Mouse (Mus musculus) kidney, postnatal 10 days (tissue): ENCODE results near the gene Mien1.

Source experiments
- DNase-seq: peaks from one replicate; pipeline ENCODE4 v3.0.0; 2021; ENCODE audit warnings: mixed read lengths

Mien1 gene

DNA sequence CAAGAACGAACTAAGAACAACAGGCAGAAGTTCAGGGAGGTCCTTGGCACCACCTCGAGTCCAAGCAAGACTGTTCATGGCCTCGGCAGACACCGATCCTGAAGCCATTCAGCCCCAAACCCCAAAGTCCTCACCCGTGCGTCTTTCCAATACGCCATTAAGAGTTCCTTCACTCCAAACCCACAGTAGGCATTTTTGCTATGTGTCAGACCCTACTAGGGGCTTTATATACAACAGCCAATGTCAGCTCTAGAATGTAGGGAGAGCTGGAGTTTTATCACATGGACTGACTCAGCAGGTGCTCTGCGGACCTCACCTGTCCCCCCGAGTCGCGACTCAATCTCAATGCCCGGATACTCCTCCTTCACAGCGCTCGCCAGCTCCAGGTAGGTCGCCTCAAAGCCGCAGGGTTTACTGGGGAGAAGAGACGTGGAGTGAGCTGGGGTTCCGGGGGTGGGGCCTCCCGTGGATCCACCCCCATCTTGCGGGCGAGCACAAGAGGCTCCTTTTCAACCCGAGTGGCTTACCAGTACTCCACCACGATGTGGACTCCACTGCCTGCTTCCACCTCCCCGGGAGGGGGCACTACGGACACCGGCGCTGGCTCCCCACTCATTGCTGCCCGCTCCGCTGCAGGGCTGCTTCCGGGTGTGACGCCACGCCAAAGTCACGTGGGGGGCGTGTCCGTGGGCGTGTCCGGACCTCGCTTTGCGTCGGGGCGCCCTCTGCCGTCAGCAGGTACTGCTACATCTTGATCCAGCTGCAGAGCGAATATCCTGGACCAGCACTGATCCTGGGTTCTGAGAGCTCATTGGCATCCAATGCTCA lies at the start of gene Mien1:
TSS of gene Mien1 (minus strand) at position 661 of the 828 bp plus-strand sequence.
- DNase-seq, result peak; percentile 99

DNA sequence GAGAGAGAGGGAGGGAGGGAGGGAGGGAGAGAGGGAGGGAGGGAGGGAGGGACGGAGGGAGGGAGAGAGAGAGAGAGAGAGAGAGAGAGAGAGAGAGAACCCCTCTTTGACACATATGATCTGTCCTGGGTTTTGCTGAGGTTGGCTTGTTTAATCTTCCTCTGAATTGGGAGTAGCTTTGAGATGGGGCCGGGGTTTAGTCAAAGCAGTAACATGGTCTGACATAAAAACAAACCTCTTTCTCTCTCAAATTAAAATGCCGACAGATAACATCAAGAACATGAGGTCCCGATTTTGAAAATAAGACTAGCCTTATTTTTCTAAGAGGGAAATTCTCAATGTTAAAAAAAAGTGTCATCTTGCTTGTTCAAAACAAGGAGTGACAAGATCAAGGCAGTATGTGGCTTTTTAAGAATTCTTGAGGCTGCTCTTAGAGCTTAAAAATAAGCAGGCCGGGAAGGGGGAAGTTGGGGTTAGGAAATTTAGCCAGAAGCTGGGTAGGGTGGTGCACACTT lies 48.8 kb upstream of the Mien1 start:
- no peak for DNase-seq

DNA sequence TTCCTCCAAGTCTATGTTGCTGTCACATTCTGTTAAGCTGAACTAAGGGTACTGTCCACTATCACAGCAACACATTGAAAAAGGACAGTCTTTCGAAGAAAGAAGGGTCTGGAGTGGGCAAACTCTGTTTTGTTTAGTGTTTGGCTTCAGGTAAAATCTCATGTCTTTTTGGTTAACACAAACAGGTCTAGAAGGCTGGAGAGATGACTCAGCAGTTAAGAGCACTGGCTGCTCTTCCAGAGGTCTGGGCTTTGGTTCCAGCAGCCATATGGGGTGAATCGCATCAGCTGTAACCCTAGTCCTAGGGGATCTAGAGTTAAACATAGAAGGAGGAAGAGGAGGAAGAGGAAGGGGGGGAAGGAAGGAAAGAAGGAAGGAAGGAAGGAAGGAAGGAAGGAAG lies 47.0 kb upstream of the Mien1 start:
- no peak for DNase-seq

DNA sequence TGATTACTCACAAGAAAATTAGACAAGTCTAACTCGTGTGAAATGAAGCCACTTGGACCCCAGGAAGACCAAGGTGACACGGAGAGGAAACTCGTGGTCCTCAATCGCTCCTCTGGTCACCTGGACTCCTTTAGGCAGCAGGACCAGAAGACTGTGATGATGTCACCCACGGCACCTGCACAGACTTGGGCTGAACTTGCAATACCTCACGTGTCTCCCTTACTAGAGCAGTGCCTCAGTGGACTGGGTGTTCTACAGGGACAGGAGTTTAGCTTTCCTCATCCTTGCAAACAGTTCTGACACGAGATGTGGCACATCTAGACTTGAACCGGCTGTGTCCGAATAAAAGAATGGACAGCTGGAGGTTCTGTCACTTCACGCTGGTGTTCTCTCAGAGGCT lies 43.3 kb upstream of the Mien1 start:
- no peak for DNase-seq

DNA sequence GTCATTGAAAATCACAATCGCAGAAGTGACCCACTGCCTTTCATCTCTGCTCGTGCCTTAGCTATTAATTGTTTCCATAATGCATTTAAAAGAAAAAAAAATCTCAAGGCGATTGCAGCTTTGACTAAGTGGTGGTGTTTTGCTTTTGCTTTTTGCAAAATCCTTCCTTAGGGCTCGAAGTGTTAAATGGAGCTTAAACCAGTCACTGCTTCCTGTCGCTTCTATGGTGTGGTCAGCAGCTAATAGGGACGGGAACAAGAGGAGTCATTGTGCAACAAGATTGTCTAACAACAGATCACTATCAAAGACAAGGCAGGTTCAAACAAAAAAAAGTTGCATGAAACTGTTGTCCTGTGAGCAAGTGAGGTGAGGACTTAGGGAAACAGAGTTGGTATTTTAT lies 42.4 kb upstream of the Mien1 start:
- DNase-seq, result no peak

DNA sequence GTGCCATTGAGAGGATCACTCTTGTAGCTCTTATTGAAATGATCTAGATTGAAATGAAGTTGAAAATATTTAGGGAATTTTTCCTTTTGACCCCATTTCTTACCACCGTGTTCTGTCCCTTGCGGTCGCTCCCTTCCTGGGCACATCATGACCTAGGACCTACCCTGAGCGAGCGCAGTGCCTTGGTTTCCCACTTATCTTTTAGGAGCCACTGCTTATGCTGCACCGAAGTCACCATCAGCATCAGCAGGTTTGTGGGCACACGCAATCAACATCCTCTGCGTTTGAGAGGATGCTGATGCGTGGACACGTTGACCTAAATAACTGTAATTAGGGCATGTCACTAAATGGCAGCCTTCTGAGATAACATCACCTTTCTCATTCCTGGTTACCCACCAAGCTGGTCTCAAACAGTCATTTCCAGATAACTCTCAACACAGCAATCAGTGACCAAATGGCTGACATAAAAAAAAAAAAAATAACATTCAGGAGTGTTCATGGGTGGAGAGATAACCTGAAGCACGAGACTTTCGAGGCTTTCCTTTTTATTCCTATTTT lies 41.2 kb upstream of the Mien1 start:
- DNase-seq, result no peak

DNA sequence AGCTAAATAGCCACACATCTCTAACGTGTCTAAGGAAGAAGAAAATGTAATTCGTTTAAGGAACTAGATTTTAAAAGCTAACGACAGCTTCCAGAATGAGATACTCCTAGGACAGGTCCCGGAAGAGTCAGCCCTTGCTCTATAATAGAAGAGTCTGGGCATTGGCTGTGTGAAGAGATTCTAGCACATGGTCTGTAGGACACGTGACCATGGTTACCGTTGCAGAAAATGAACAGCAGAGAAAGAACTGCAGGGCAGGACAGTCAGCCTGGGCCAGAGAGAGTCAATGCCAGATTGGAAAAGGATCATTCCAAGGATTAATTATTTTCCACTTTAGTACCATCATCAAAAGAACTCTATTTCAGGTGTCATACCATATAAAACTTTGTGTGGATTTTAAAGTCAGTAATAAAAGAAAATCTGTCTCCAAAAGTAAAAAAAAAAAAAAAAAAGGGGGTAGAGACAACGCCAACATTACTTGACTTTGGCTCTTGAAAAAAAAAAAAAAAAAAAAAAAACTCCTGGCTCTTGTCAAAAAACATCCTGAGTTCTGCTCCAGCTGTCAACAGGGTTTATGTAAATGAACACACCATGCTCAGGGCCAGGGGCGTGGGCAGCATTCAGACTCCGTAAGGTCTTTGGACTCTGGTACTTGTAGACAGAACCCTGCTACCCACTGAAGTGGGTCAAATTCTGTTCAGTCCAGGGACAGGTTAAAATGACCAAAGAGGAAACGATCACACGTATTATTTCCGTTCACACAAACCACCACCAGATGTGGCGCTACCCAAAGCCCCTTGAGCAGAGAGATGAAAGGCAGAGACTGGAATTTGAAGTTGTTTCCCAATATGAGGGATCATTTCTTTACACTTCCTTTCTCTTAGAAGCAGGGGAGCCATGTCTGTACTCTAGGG lies 40.5 kb upstream of the Mien1 start:
- no peak for DNase-seq

DNA sequence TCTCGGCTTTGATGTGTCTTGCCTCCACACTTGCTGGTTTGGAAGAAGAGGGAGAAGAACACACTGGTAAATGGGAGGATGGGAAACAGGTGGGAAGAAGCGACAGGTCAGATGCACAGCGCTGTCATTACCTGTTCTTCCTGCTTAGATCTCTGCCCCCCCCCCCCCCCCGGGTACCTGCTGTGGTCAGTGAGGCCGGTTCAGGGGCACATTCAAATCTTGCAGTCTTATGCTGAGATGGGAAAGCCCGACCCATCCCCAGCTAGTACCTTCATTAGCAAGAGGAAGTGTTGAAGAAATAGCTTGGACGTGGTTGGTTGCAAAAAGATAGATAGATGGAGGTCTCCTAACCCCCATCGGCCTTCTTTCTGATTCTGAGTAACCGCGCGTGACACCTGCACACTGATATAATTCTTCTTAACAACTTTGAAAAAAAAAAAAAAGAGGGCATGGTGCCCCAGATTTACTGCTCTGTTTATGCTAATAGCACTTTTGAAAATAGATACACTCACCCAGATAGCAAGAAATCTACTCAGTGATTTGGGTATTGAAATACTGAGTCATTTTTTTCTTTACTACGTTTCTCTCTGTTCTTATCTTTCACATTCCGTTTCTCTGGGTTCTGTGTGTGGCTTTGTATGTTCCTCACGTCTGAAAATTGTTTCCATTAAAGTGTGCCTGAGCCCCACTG lies 38.4 kb upstream of the Mien1 start:
- no peak for DNase-seq

DNA sequence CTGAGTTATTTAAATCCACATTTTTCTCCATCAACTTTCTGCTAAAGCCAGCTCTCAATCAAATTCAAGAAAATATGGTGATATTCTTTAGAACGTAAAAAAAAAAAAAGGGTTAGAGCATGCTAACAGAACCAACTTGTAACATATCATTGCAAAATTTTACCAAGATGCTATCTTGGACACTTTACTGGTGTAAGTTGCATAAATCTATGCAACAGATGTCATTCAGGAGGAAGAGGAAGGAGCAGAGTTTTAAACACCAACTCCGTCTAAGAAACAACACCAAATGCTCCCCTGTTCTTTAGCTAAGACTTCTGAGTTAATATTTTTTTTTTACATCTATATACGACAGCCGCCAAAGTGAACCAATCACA lies 37.6 kb upstream of the Mien1 start:
- no peak for DNase-seq

DNA sequence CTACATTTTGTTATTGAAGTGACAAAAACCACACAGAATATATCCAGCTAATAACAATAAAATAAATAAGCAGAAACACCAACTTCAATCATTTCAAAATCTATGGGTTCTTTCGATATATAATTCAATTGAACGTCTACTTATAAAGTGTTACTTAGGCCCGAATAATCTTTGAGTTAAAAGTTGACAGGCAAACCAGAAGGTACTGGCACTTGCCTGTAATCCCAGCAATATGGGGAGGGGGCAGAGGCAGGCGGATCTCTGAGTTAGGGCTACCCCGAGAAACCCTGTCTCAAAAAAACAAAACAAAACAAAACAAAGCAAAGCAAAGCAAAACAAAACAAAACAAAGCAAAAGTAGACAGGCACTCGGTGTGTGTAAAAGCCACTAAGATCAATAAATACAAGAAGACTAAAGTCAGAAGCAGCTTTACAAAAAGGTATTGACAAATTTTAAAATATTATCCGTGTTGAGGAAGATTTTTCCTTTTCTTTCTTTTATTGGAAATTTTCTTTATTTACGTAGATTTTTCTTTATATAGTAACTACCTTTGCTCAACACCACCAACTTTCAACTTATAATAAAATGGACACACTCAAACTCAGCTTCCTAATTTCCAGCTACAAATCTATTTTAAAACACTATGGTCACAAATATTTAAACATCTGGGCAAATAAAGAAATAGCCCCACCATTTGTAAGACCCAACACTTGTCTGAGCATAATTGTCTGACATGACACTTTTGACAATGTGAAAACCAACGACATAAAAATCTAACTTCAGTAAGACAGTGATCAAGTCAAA lies 37.0 kb upstream of the Mien1 start:
- DNase-seq, result no peak

DNA sequence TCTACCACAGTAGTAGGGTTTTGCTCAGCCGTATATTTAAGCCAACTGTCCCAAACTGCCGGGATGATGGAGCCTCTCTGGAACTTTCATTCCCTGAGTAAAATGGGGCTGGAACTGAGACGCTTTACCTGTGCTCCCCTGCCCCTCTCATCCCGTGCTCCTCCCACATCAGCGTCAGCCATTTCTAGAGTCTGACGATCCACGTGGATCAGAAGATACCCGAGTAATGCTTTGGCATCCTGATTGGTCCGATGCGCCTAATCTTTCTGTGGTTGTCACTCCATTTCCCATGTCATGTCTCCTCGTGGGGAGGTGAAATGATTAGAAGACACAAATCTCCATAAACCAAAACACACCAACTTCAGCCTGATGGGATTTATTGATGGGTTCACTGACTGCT lies 36.2 kb upstream of the Mien1 start:
- no peak for DNase-seq

DNA sequence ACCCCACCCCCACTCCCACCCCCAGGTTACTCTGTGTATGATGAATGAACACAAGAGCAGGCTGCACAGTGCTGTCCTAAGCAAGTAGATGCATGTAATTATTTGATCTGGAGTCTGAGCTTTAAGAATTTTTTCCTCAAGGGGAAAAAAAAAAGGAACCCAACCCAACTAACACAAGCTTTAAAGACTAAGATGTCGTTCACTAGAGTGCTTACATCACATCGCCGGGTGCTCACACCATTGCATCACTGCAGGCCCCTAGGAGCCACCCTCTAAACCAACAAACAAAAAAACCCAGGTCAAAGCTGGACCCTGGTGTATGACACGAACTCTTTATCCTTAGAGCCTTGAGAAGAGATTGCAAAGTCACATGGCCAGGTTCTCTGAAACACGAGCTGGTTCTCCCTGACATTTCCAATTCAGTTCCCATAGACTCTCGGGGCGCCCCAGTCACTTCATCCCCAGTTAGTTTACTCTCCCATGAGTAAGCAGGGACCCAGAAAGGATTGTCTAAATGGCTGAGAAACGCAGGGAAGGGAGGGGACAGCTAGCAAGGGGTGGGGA lies 35.2 kb upstream of the Mien1 start:
- no peak for DNase-seq

DNA sequence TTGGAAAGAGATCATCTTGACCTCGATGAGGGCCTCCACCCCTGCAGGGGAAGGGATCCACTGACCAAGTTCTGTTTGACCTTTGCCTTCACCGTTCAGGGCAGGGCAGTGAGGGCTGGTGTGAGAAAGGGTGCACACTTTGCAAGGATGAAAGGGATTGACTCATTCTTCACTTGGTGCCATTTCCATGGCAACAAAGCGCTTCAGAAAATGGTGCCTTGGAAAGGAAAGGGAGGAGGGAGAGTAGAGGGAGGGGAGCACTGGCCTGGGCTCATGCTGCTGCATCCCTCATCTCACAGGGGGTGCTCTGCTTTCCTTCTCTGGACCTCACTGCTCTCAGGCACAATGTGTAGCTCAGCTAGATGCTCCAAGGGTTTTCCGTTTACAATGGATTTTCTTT lies 33.9 kb upstream of the Mien1 start:
- DNase-seq, result no peak

DNA sequence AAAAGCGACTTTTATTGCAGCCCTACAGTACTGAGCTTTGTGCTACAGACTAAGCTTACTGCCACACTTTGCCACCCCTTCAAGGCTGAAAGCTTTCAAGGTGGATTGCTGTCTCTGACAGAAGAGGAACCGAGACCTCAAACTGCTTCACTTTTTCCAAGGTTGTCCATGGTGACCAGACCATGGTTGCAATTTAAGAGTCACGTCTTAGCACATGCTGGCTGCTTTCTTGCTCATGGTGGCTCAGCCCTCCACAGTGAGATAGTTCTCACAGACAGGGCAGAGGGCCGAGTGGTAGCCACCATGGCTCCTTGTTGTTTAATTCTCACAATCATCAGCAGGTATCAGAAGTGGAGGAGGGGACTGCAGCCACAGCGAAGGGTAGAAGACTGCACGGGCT lies 32.0 kb upstream of the Mien1 start:
- no peak for DNase-seq

DNA sequence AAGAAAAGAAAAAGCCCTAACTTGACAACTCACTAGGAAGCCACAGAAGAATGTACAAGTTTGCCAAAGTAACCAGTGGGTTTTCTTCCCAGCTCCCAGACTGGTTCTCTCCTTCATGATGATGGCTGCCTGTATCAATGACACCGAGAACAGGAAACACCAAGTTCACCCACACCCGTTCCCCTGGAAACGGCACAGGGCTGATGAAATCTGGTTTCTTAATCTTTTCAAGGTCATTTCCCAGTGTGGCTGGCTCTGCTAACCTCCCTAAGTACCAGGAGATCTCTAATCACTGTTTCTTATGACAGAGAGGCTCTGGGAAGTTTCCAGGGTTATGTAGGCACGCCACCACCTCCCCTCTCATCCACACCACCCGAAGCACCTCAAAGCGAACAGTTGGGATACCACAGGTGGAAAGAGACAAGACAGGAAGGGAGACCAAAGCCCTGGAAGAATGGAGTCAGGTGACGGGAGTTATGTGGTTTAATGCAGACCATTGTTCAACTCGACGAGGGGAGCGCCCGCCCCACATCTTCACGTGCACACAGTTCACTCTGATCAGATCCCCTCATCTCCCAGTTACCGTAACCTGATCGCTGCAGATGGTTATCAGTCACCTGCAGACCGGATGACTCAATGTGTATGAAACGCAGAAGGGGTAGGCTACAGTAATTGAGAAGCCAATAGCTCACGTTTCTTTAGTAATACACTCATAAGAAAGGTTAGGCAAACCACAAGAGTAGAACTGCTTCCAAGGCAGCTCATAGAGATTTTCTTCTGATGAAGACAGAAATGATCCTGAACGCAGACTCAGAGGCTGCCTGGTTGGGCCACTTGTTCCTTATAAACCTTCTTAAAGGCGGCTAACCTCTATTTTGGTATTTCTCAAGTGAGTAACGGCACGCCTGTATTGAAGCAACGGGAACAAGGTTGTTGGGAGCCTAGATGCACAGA lies 31.2 kb upstream of the Mien1 start:
- no peak for DNase-seq

DNA sequence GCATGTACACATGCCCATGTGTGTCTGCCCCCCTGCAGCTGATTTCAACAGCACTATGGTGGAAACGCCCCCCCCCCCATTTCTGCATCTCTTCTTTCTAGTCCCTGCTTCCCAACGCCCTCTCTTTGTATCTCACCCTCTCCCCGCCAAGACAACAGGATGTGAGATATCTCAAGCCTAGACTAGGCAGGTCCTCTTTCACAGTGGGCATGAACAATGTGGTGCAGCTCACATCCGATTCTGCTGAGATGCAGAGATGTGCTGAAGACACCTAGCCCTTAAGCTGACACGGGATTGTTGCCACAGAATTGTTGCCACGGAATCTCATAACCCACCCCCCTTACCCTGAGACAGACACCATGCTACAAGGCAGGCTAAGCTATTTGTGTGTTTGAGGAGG lies 25.7 kb upstream of the Mien1 start:
- no peak for DNase-seq

DNA sequence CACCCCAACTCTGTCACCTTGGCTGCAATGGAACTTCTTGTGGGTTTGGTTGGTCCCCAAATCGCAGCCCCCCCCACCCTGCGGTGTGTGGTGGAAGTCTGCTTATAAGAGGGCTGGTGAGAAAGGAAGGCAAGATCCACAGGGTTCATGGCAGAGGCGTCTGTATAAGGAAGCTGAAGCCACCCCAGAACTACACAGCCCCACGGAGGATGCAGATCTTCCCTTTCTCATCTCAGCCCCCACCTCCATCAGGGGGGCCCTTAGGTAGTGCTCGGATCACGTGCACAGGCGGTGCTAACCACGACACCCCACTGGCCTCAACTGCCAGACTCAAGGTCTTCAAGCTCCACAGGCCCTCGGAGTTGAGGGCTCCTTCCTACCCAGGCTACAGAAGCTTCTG lies 25.1 kb upstream of the Mien1 start:
- DNase-seq, result no peak

DNA sequence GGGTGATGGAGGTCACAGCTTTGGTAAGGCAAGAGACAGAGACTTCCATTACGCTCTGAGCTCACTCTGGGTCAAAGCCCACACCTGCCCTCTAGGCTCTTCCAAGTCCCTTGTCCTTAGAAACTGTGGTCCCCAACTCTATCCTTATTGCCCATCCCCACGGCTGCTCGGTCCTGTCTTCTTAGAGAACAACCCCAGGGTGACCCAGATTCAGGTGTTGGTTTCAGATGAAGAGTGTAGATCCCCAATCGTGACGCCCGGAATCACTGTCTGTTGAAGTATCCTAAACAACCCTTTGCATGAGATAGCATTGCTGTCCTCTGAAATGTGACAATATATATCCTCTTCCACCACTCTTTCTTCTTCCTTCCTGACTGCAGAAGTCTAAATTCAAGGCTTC lies 23.5 kb upstream of the Mien1 start:
- DNase-seq, result no peak

DNA sequence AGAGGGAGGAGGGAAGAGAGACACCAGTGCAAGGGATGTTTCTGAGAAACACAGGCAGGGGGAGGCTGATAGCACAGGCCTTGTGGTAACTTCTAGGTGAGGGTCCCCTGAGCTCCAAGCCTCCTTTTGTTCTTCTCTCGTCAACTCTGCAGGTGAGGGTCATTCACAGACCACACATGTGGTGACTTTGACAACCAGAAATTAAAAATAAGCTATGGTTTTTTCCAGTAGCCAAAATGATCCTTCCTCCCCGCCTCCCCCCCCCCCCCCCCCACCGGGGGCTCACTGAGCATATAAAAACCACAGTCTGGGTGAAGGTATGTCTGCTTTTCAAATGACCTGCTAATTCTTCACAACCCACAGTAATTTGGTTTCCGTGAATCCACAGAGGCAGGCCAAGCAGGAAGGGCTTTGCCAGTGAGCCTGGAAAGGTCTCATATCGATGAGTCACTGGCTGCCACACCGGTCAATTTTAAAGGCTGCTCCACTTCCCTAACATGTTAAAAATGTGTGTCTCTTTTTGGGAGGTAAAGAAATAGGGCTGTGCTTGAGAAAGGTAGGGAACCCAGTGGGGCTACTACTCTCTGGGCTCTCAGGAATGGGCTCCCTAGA lies 22.4 kb upstream of the Mien1 start:
- DNase-seq, result no peak

DNA sequence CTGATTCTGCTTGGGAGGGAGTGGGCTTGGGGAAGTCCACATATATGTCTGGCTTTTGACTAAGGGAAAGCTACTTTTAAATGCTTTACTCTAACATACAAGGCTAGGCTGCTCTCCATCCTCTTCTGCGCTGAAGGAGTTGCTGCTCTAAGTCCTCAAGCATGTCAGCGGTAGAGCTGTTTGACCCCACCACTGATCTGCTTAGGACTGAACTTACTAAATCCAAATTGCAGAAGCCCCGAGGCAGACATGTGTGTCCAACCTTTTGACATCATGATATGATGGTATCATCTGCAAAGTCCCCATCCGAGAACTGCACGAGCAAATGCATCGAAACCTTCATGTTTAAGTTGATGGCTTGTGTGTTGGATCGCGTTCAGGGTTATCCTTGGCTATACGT lies 21.1 kb upstream of the Mien1 start:
- DNase-seq, result no peak
